Mouse (Mus musculus) 3T3-L1 (cell line): ENCODE results near the gene Cstad.

Experiments
- DNase-seq: peaks from one replicate; pipeline ENCODE4 v3.0.0-alpha.2; 2015; ENCODE audit warnings: low read depth, low spot score

Gene Cstad

DNA sequence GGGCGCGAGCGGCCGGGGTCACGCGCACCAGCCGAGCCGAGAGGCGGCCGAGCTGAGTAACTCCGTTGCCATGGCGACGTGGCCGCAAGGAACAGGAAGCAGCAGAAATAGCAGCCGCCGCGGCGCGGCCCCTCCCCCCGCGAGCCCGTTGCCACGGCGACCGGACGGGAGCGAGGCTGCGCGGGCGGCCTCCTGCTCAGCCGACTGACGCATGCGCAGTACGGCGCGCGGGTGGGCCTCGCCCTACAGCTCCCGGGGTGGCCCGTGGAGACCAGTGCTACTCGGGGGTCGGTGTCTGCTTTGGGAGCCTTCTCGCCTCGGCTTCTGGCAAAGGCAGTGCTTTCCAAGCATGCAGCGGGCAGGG, 63.6 kb downstream of the Cstad start:
- DNase-seq, result peak; percentile 97
